In the genomic region with DNA sequence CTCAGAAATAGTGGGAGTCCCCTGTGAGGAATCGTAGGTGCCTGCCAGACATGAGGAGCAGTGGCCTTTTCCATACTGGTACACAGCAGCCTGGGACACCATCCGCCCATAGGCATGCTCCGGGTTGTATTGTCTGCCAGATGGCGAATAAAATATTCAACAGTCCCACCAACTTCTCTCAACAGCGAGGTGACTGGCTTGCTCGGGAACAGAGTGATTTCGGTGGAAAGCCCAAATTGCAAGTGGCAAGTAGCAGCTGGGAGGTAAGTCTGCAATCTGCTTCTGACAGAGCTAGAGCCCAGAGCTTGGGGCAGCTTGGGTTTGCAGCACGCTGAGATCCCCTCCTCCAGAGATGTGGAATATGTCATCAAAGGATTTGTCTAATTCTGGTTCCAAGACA, we compare ENCODE assay signal across 15 mouse cellular contexts. TPM values are rescaled to one million over a fixed set of nuclear protein-coding genes. Genes with fewer than 3 reads are reported as not detected.
DNase-seq lines count a peak whose midpoint lies in the region; ATAC-seq lines count a peak whose summit lies in the region.
"Had no signal": no experiment of that assay in that cellular context is flagged by ENCODE, and none has a peak within 500 bp of the region (broad histone marks: within the 10 kb centered on the region; RNA-seq: fewer than 3 reads in every experiment).

No protein-coding gene starts in this region.

- DNase-seq in layer of hippocampus, adult 11-12 months (ENCODE audit: low spot score): peak; percentile 82
- peak; percentile 54 to 67 for DNase-seq in left cerebral cortex, adult 18-20 months (ENCODE audit: low spot score in 2 of 2)
- peak; percentile 68 to 74 for DNase-seq in right cerebral cortex, postnatal 36 days (ENCODE audit: low spot score in 2 of 2)
- DNase-seq in heart, adult 9 months (ENCODE audit: low spot score in 2 of 2): no peak
- no peak for DNase-seq in Muller cell, postnatal 12 days (ENCODE audit: inconsistent ontology term)
- DNase-seq: adrenal gland, postnatal 10 days; embryo, embryonic 11 days; heart, adult 18-20 months; heart, postnatal 36 days had no signal

- H3K4me2 ChIP-seq in midbrain, embryonic 13.5 days (replicated peaks): no peak overlapping the region
- H3K4me2 ChIP-seq in midbrain, embryonic 15.5 days: no peak overlapping the region
- H3K4me2 ChIP-seq: neural tube, embryonic 12.5 days had no signal

- H3K4me3 ChIP-seq in midbrain, embryonic 13.5 days (replicated peaks): no peak overlapping the region
- H3K4me3 ChIP-seq in midbrain, embryonic 15.5 days: no peak overlapping the region
- H3K4me3 ChIP-seq: erythroblast, embryonic 14.5 days; megakaryocyte, embryonic 14.5 days; neural tube, embryonic 12.5 days had no signal

- H3K36me3 ChIP-seq in midbrain, embryonic 13.5 days: no peaks in the 10 kb centered on the region
- no peaks in the 10 kb centered on the region for H3K36me3 ChIP-seq in midbrain, embryonic 15.5 days (replicated peaks)
- H3K36me3 ChIP-seq: neural tube, embryonic 12.5 days had no signal

- 77% methylated on average over 8 of the region's 8 CpGs for WGBS in midbrain, embryonic 13.5 days
- WGBS in midbrain, embryonic 15.5 days: 63% methylated on average over 8 of the region's 8 CpGs

- ATAC-seq in midbrain, embryonic 13.5 days: 0 out of 2 replicates have a peak, but pooled peaks have one; percentile 20
- ATAC-seq in midbrain, embryonic 15.5 days (replicated peaks): no peak
- ATAC-seq: intestine, embryonic 16.5 days had no signal

- no peaks in the 10 kb centered on the region for H3K4me1 ChIP-seq in midbrain, embryonic 13.5 days (replicated peaks)
- no peaks in the 10 kb centered on the region for H3K4me1 ChIP-seq in midbrain, embryonic 15.5 days
- H3K4me1 ChIP-seq: megakaryocyte, embryonic 14.5 days; neural tube, embryonic 12.5 days had no signal

- no peak overlapping the region for H3K9ac ChIP-seq in midbrain, embryonic 13.5 days (replicated peaks)
- no peak overlapping the region for H3K9ac ChIP-seq in midbrain, embryonic 15.5 days
- H3K9ac ChIP-seq: neural tube, embryonic 12.5 days had no signal

- peaks cover 15% of the 10 kb centered on the region for H3K27me3 ChIP-seq in midbrain, embryonic 13.5 days
- no peaks in the 10 kb centered on the region; the same call in 1 of the 2 replicates for H3K27me3 ChIP-seq in midbrain, embryonic 15.5 days (replicated peaks)

- no peaks in the 10 kb centered on the region for H3K9me3 ChIP-seq in midbrain, embryonic 13.5 days
- no peaks in the 10 kb centered on the region for H3K9me3 ChIP-seq in midbrain, embryonic 15.5 days
- H3K9me3 ChIP-seq: megakaryocyte, embryonic 14.5 days; neural tube, embryonic 12.5 days had no signal

- H3K27ac ChIP-seq in midbrain, embryonic 13.5 days: no peak overlapping the region
- H3K27ac ChIP-seq in midbrain, embryonic 15.5 days: no peak overlapping the region
- H3K27ac ChIP-seq: neural tube, embryonic 12.5 days had no signal

RNA-seq across cellular contexts. Expression of a gene that starts 5.7 kb away (rescaled TPM):
- 8.5 and 11.0 TPM in 2 replicates for polyA plus RNA-seq in midbrain, embryonic 13.5 days (2015; fragmentation: Nextera tagmentation; extraction: Ambion mirVana)
- polyA plus RNA-seq in midbrain, embryonic 15.5 days (2015; fragmentation: Nextera tagmentation; extraction: Ambion mirVana): 16.8 and 17.9 TPM in 2 replicates
- 10 to 100 TPM; 37.1 to 39.4 TPM for total RNA-seq in left cerebral cortex, adult 18-20 months (2021)
- polyA plus RNA-seq: erythroblast, embryonic 14.5 days had no signal

Comparison
In these comparisons a context has a peak if more than half of its experiments do, and no peak if none do; other contexts are left out.
1. DNase-seq: peak in layer of hippocampus, adult 11-12 months (single experiment), left cerebral cortex, adult 18-20 months (2 of 2) and right cerebral cortex, postnatal 36 days (2 of 2); none in heart, adult 9 months (0 of 2) and Muller cell, postnatal 12 days (single experiment).